Mouse (Mus musculus): ENCODE data around the gene Zfpl1.

- no peak for TF ChIP-seq GATA1 (IDR thresholded peaks at IDR 0.05; ENCODE audit: borderline replicate concordance, low read length)
- TF ChIP-seq FLI1 (IDR thresholded peaks at IDR 0.05; ENCODE audit: low read length) = no peak
These were observed 31.5 kb upstream of the Zfpl1 start for GRCm38 (mm10) chr19:6116113-6116850.
